Comparison of ENCODE assay signal across 8 mouse cellular contexts in genomic region chr19:60757099-60757785, GRCm38 (mm10). TPM values are rescaled to one million over a fixed set of nuclear protein-coding genes. Genes with fewer than 3 reads are reported as not detected.
DNase-seq lines count a peak whose midpoint lies in the region; ATAC-seq lines count a peak whose summit lies in the region.

No protein-coding gene starts in this region.

- H3K4me3 ChIP-seq in heart, embryonic 10.5 days = peak overlapping the region; percentile 85
- H3K4me3 ChIP-seq in forebrain, embryonic 11.5 days (ENCODE audit: low read depth, low read length) = peak overlapping the region; percentile 74
- H3K4me3 ChIP-seq in liver, embryonic 13.5 days (replicated peaks) = peak overlapping the region; percentile 80

- peaks cover 15% of the 10 kb centered on the region for H3K4me1 ChIP-seq in heart, embryonic 10.5 days
- H3K4me1 ChIP-seq in forebrain, embryonic 11.5 days (replicated peaks; ENCODE audit: control insufficient read depth, insufficient read depth, low read length) = no peaks in the 10 kb centered on the region; the same call in 1 of the 2 replicates
- peaks cover 33% of the 10 kb centered on the region for H3K4me1 ChIP-seq in liver, embryonic 13.5 days (replicated peaks)

- H3K27me3 ChIP-seq in heart, embryonic 10.5 days (ENCODE audit: insufficient read depth, poor library complexity, severe bottlenecking) = peaks cover 6% of the 10 kb centered on the region; the same call in 1 of the 2 replicates
- H3K27me3 ChIP-seq in forebrain, embryonic 11.5 days (ENCODE audit: control insufficient read depth, insufficient read depth, low read length) = peaks cover 3% of the 10 kb centered on the region; the same call in 1 of the 2 replicates
- H3K27me3 ChIP-seq in liver, embryonic 13.5 days = peaks cover 44% of the 10 kb centered on the region

- no peak overlapping the region; the same call in 1 of the 2 replicates for H3K27ac ChIP-seq in heart, embryonic 10.5 days
- H3K27ac ChIP-seq in forebrain, embryonic 11.5 days (ENCODE audit: low read depth, low read length) = no peak overlapping the region
- H3K27ac ChIP-seq in liver, embryonic 13.5 days = peak overlapping the region; percentile 68; the same call in 1 of the 2 replicates

- peak overlapping the region; percentile 67 for H3K9ac ChIP-seq in forebrain, embryonic 11.5 days (ENCODE audit: low read length)
- H3K9ac ChIP-seq in liver, embryonic 13.5 days = peak overlapping the region; percentile 83

- peak overlapping the region; percentile 100 for H3K4me2 ChIP-seq in forebrain, embryonic 11.5 days (ENCODE audit: low read depth, low read length, severe bottlenecking)
- H3K4me2 ChIP-seq in liver, embryonic 13.5 days = peak overlapping the region; percentile 100

- DNase-seq in heart, embryonic 10.5 days (ENCODE audit: low spot score) = no peak
- no peak for DNase-seq in heart, adult 9 months (ENCODE audit: low spot score in 2 of 2)
- DNase-seq in 3T3-L1 (ENCODE audit: low read depth, low spot score) = peak; percentile 34
- DNase-seq in forebrain, embryonic 11.5 days (ENCODE audit: low spot score) = no peak
- DNase-seq in liver, embryonic 13.5 days = no peak
- DNase-seq in T-cell, adult 2 months (ENCODE audit: low spot score) = no peak
- DNase-seq in urinary bladder, postnatal 14 days (ENCODE audit: low spot score) = no peak
- no peak for DNase-seq in kidney, adult 11 months

- no peaks in the 10 kb centered on the region for H3K9me3 ChIP-seq in heart, embryonic 10.5 days
- H3K9me3 ChIP-seq in forebrain, embryonic 11.5 days (ENCODE audit: control insufficient read depth, low read length) = no peaks in the 10 kb centered on the region
- H3K9me3 ChIP-seq in liver, embryonic 13.5 days (replicated peaks) = no peaks in the 10 kb centered on the region

- H3K36me3 ChIP-seq in heart, embryonic 10.5 days = peaks cover 18% of the 10 kb centered on the region
- H3K36me3 ChIP-seq in forebrain, embryonic 11.5 days (ENCODE audit: control insufficient read depth, insufficient read depth, low read length) = no peaks in the 10 kb centered on the region; the same call in 1 of the 2 replicates
- H3K36me3 ChIP-seq in liver, embryonic 13.5 days = peaks cover 19% of the 10 kb centered on the region

- no peak for ATAC-seq in forebrain, embryonic 11.5 days (replicated peaks; ENCODE audit: low FRiP score)
- ATAC-seq in liver, embryonic 13.5 days (ENCODE audit: low read depth) = no peak

- WGBS in heart, embryonic 10.5 days = 7% methylated on average over 25 of the region's 25 CpGs
- 6% methylated on average over 25 of the region's 25 CpGs for WGBS in forebrain, embryonic 11.5 days
- WGBS in liver, embryonic 13.5 days (ENCODE audit: insufficient replicate concordance) = 6% methylated on average over 25 of the region's 25 CpGs

RNA-seq across cellular contexts. Expression of gene Nanos1, which starts 1.5 kb away (rescaled TPM):
- polyA plus RNA-seq in heart, embryonic 10.5 days (2016; fragmentation: Nextera tagmentation; extraction: Ambion mirVana) = 1.1 and 1.2 TPM in 2 replicates
- polyA plus RNA-seq in forebrain, embryonic 11.5 days (2014; fragmentation: Nextera tagmentation; extraction: Ambion mirVana) = 4.3 and 4.7 TPM in 2 replicates
- polyA plus RNA-seq in liver, embryonic 13.5 days (2015; fragmentation: Nextera tagmentation; extraction: Ambion mirVana) = 0.91 and 1.1 TPM in 2 replicates

RNA-seq across cellular contexts. Expression of gene Eif3a, which starts 33.2 kb away (rescaled TPM):
- polyA plus RNA-seq in heart, embryonic 10.5 days (2016; fragmentation: Nextera tagmentation; extraction: Ambion mirVana) = 135 and 153 TPM in 2 replicates
- polyA plus RNA-seq in forebrain, embryonic 11.5 days (2014; fragmentation: Nextera tagmentation; extraction: Ambion mirVana) = 178 and 179 TPM in 2 replicates
- polyA plus RNA-seq in liver, embryonic 13.5 days (2015; fragmentation: Nextera tagmentation; extraction: Ambion mirVana) = 109 and 129 TPM in 2 replicates

RNA-seq across cellular contexts. Expression of gene Fam45a, which starts 54.1 kb away (rescaled TPM):
- 28.5 and 30.6 TPM in 2 replicates for polyA plus RNA-seq in heart, embryonic 10.5 days (2016; fragmentation: Nextera tagmentation; extraction: Ambion mirVana)
- 37.1 and 41.2 TPM in 2 replicates for polyA plus RNA-seq in forebrain, embryonic 11.5 days (2014; fragmentation: Nextera tagmentation; extraction: Ambion mirVana)
- 21.9 and 26.8 TPM in 2 replicates for polyA plus RNA-seq in liver, embryonic 13.5 days (2015; fragmentation: Nextera tagmentation; extraction: Ambion mirVana)
